Mouse (Mus musculus): ENCODE measurements around the gene Ppp2r5e.
"Not testable (repeated sequence)": the region's sequence is repeated elsewhere in the genome, so short reads cannot be mapped to it uniquely, and the experiment has no call there.

Ppp2r5e gene

GRCm38 (mm10) chr12:75492549-75493327 is 103.3 kb downstream of the Ppp2r5e start:
- DNase-seq (ENCODE audit: extremely low spot score, low read depth, low spot score), result no peak

GRCm38 (mm10) chr12:75492148-75492547 is 103.9 kb downstream of the Ppp2r5e start:
- not testable (repeated sequence) for DNase-seq (ENCODE audit: extremely low spot score, low read depth, low spot score)

- DNase-seq (ENCODE audit: extremely low spot score, low read depth, low spot score), result no peak
Observed at GRCm38 (mm10) chr12:75487500-75487899, 108.5 kb downstream of the Ppp2r5e start.

GRCm38 (mm10) chr12:75486568-75487286 is 109.3 kb downstream of the Ppp2r5e start:
- no peak for DNase-seq (ENCODE audit: extremely low spot score, low read depth, low spot score)

- DNase-seq (ENCODE audit: extremely low spot score, low read depth, low spot score), result no peak
Observed at GRCm38 (mm10) chr12:75482781-75483180, 113.3 kb downstream of the Ppp2r5e start.

GRCm38 (mm10) chr12:75482015-75482414 is 114.0 kb downstream of the Ppp2r5e start:
- DNase-seq (ENCODE audit: extremely low spot score, low read depth, low spot score), result no peak

GRCm38 (mm10) chr12:75480031-75480430 is 116.0 kb downstream of the Ppp2r5e start:
- DNase-seq (ENCODE audit: extremely low spot score, low read depth, low spot score), result no peak

GRCm38 (mm10) chr12:75479375-75479898 is 116.6 kb downstream of the Ppp2r5e start:
- DNase-seq (ENCODE audit: extremely low spot score, low read depth, low spot score), result no peak

GRCm38 (mm10) chr12:75478596-75478995 is 117.4 kb downstream of the Ppp2r5e start:
- no peak for DNase-seq (ENCODE audit: extremely low spot score, low read depth, low spot score)

- no peak for DNase-seq (ENCODE audit: extremely low spot score, low read depth, low spot score)
Observed at GRCm38 (mm10) chr12:75478117-75478516, 117.9 kb downstream of the Ppp2r5e start.

GRCm38 (mm10) chr12:75473021-75473420 is 123.0 kb downstream of the Ppp2r5e start:
- DNase-seq (ENCODE audit: extremely low spot score, low read depth, low spot score), result no peak

GRCm38 (mm10) chr12:75472107-75472506 is 123.9 kb downstream of the Ppp2r5e start:
- no peak for DNase-seq (ENCODE audit: extremely low spot score, low read depth, low spot score)

GRCm38 (mm10) chr12:75467814-75468213 is 128.2 kb downstream of the Ppp2r5e start:
- no peak for DNase-seq (ENCODE audit: extremely low spot score, low read depth, low spot score)

GRCm38 (mm10) chr12:75467127-75467526 is 128.9 kb downstream of the Ppp2r5e start:
- no peak for DNase-seq (ENCODE audit: extremely low spot score, low read depth, low spot score)

- DNase-seq (ENCODE audit: extremely low spot score, low read depth, low spot score), result no peak
Observed at GRCm38 (mm10) chr12:75466206-75466605, 129.8 kb downstream of the Ppp2r5e start.

GRCm38 (mm10) chr12:75464016-75464769 is 131.9 kb downstream of the Ppp2r5e start:
- no peak for DNase-seq (ENCODE audit: extremely low spot score, low read depth, low spot score)

- DNase-seq (ENCODE audit: extremely low spot score, low read depth, low spot score), result no peak
Observed at GRCm38 (mm10) chr12:75460561-75460960, 135.5 kb downstream of the Ppp2r5e start.

- DNase-seq (ENCODE audit: extremely low spot score, low read depth, low spot score), result no peak
Observed at GRCm38 (mm10) chr12:75459656-75460055, 136.4 kb downstream of the Ppp2r5e start.

GRCm38 (mm10) chr12:75453441-75453840 is 142.6 kb downstream of the Ppp2r5e start:
- DNase-seq (ENCODE audit: extremely low spot score, low read depth, low spot score), result no peak

- DNase-seq (ENCODE audit: extremely low spot score, low read depth, low spot score), result no peak
Observed at GRCm38 (mm10) chr12:75453027-75453426, 143.0 kb downstream of the Ppp2r5e start.

- DNase-seq (ENCODE audit: extremely low spot score, low read depth, low spot score), result no peak
Observed at GRCm38 (mm10) chr12:75450592-75450991, 145.5 kb downstream of the Ppp2r5e start.

Data from hindlimb bud, embryonic 11.5 days (tissue).